Mouse (Mus musculus): ENCODE results near the gene Fam185a. TPM values are rescaled to one million over a fixed set of nuclear protein-coding genes. Genes with fewer than 3 reads are reported as not detected.

The Fam185a gene
- polyA plus RNA-seq, 1 experiment from 2014 or later, result 1.7 TPM

- H3K27ac ChIP-seq (ENCODE audit: low read length), result no peak overlapping the region
- no peak overlapping the region for H3K9ac ChIP-seq (replicated peaks; ENCODE audit: low read depth)
- no peaks in the 10 kb centered on the region for H3K36me3 ChIP-seq (ENCODE audit: insufficient read depth, low read length)
- no peaks in the 10 kb centered on the region for H3K4me1 ChIP-seq (ENCODE audit: insufficient read depth, low read depth, low read length)
- DNase-seq (ENCODE audit: low spot score) (no peak), ATAC-seq (no peak)
- no peak overlapping the region for H3K4me3 ChIP-seq (ENCODE audit: low read depth, low read length)
- TF ChIP-seq EP300 (IDR thresholded peaks at IDR 0.05), result no peak
- no peak for TF ChIP-seq CTCF (IDR thresholded peaks at IDR 0.05)
- H3K27me3 ChIP-seq (replicated peaks; ENCODE audit: insufficient read depth, low read length), result no peaks in the 10 kb centered on the region
- no peaks in the 10 kb centered on the region for H3K9me3 ChIP-seq (ENCODE audit: low read length)
- H3K4me2 ChIP-seq (replicated peaks; ENCODE audit: low read depth, low read length), result no peak overlapping the region
- WGBS, result 54% methylated on average over 3 of the region's 3 CpGs
These were observed 70.0 kb downstream of the Fam185a start for GRCm38 (mm10) chr5:21494781-21495180.

- no peak for ATAC-seq
- no peaks in the 10 kb centered on the region for H3K4me1 ChIP-seq (ENCODE audit: insufficient read depth, low read depth, low read length)
- no peak for DNase-seq (ENCODE audit: low spot score)
- H3K9me3 ChIP-seq (ENCODE audit: low read length), result no peaks in the 10 kb centered on the region
- TF ChIP-seq CTCF (IDR thresholded peaks at IDR 0.05), result no peak
- no peak for TF ChIP-seq EP300 (IDR thresholded peaks at IDR 0.05)
- H3K27ac ChIP-seq (ENCODE audit: low read length), result no peak overlapping the region
- WGBS, result 58% methylated on average over 6 of the region's 6 CpGs
- H3K4me2 ChIP-seq (replicated peaks; ENCODE audit: low read depth, low read length), result no peak overlapping the region
- no peak overlapping the region for H3K9ac ChIP-seq (replicated peaks; ENCODE audit: low read depth)
- no peak overlapping the region for H3K4me3 ChIP-seq (ENCODE audit: low read depth, low read length)
- no peaks in the 10 kb centered on the region for H3K36me3 ChIP-seq (ENCODE audit: insufficient read depth, low read length)
- H3K27me3 ChIP-seq (replicated peaks; ENCODE audit: insufficient read depth, low read length), result no peaks in the 10 kb centered on the region
These were observed 71.6 kb downstream of the Fam185a start for GRCm38 (mm10) chr5:21496321-21496720.

GRCm38 (mm10) chr5:21496881-21497280 lies 72.1 kb downstream of the Fam185a start:
- H3K9me3 ChIP-seq (ENCODE audit: low read length), result no peaks in the 10 kb centered on the region
- no peak overlapping the region for H3K4me3 ChIP-seq (ENCODE audit: low read depth, low read length)
- TF ChIP-seq EP300 (IDR thresholded peaks at IDR 0.05) (no peak), CTCF (IDR thresholded peaks at IDR 0.05) (no peak)
- no peaks in the 10 kb centered on the region for H3K36me3 ChIP-seq (ENCODE audit: insufficient read depth, low read length)
- ATAC-seq, result no peak
- DNase-seq (ENCODE audit: low spot score), result no peak
- H3K4me1 ChIP-seq (ENCODE audit: insufficient read depth, low read depth, low read length), result no peaks in the 10 kb centered on the region
- no peak overlapping the region for H3K27ac ChIP-seq (ENCODE audit: low read length)
- no peak overlapping the region for H3K4me2 ChIP-seq (replicated peaks; ENCODE audit: low read depth, low read length)
- no peaks in the 10 kb centered on the region for H3K27me3 ChIP-seq (replicated peaks; ENCODE audit: insufficient read depth, low read length)
- WGBS, result 59% methylated on average over 3 of the region's 3 CpGs
- H3K9ac ChIP-seq (replicated peaks; ENCODE audit: low read depth), result no peak overlapping the region

GRCm38 (mm10) chr5:21498490-21498889 lies 73.7 kb downstream of the Fam185a start:
- TF ChIP-seq CTCF (IDR thresholded peaks at IDR 0.05) (no peak), EP300 (IDR thresholded peaks at IDR 0.05) (no peak)
- no peak overlapping the region for H3K9ac ChIP-seq (replicated peaks; ENCODE audit: low read depth)
- 87% methylated on average over 2 of the region's 2 CpGs for WGBS
- H3K27ac ChIP-seq (ENCODE audit: low read length), result no peak overlapping the region
- no peaks in the 10 kb centered on the region for H3K9me3 ChIP-seq (ENCODE audit: low read length)
- H3K4me3 ChIP-seq (ENCODE audit: low read depth, low read length), result no peak overlapping the region
- no peaks in the 10 kb centered on the region for H3K27me3 ChIP-seq (replicated peaks; ENCODE audit: insufficient read depth, low read length)
- ATAC-seq, result no peak
- DNase-seq (ENCODE audit: low spot score), result no peak
- no peaks in the 10 kb centered on the region for H3K36me3 ChIP-seq (ENCODE audit: insufficient read depth, low read length)
- no peaks in the 10 kb centered on the region for H3K4me1 ChIP-seq (ENCODE audit: insufficient read depth, low read depth, low read length)
- H3K4me2 ChIP-seq (replicated peaks; ENCODE audit: low read depth, low read length), result no peak overlapping the region

GRCm38 (mm10) chr5:21498925-21499324 lies 74.2 kb downstream of the Fam185a start:
- TF ChIP-seq EP300 (IDR thresholded peaks at IDR 0.05) (no peak), CTCF (IDR thresholded peaks at IDR 0.05) (no peak)
- Histone ChIP-seq H3K4me2 (replicated peaks; ENCODE audit: low read depth, low read length) (no peak overlapping the region), H3K27me3 (replicated peaks; ENCODE audit: insufficient read depth, low read length) (no peaks in the 10 kb centered on the region), H3K36me3 (ENCODE audit: insufficient read depth, low read length) (no peaks in the 10 kb centered on the region), H3K27ac (ENCODE audit: low read length) (no peak overlapping the region), H3K9ac (replicated peaks; ENCODE audit: low read depth) (no peak overlapping the region), H3K4me3 (ENCODE audit: low read depth, low read length) (no peak overlapping the region), H3K4me1 (ENCODE audit: insufficient read depth, low read depth, low read length) (no peaks in the 10 kb centered on the region), H3K9me3 (ENCODE audit: low read length) (no peaks in the 10 kb centered on the region)
- WGBS, result 75% methylated on average over 11 of the region's 11 CpGs
- no peak for ATAC-seq
- DNase-seq (ENCODE audit: low spot score), result no peak

- WGBS, result 51% methylated on average over 10 of the region's 10 CpGs
- Histone ChIP-seq H3K4me3 (ENCODE audit: low read depth, low read length) (no peak overlapping the region), H3K9ac (replicated peaks; ENCODE audit: low read depth) (no peak overlapping the region), H3K36me3 (ENCODE audit: insufficient read depth, low read length) (no peaks in the 10 kb centered on the region), H3K4me1 (ENCODE audit: insufficient read depth, low read depth, low read length) (no peaks in the 10 kb centered on the region), H3K4me2 (replicated peaks; ENCODE audit: low read depth, low read length) (no peak overlapping the region), H3K27ac (ENCODE audit: low read length) (no peak overlapping the region), H3K9me3 (ENCODE audit: low read length) (no peaks in the 10 kb centered on the region), H3K27me3 (replicated peaks; ENCODE audit: insufficient read depth, low read length) (no peaks in the 10 kb centered on the region)
- DNase-seq (ENCODE audit: low spot score) (no peak), ATAC-seq (no peak)
- TF ChIP-seq EP300 (IDR thresholded peaks at IDR 0.05) (no peak), CTCF (IDR thresholded peaks at IDR 0.05) (no peak)
These were observed 75.4 kb downstream of the Fam185a start for GRCm38 (mm10) chr5:21500133-21500532.

- WGBS, result 86% methylated on average over 2 of the region's 2 CpGs
- DNase-seq (ENCODE audit: low spot score), result no peak
- TF ChIP-seq CTCF (IDR thresholded peaks at IDR 0.05) (no peak), EP300 (IDR thresholded peaks at IDR 0.05) (no peak)
These were observed 76.2 kb downstream of the Fam185a start for GRCm38 (mm10) chr5:21500941-21501340.

More at GRCm38 (mm10) chr5:21500941-21501340, 76.2 kb downstream of the Fam185a start:
- no peak overlapping the region for H3K4me3 ChIP-seq (ENCODE audit: low read depth, low read length)
- no peak overlapping the region for H3K4me2 ChIP-seq (replicated peaks; ENCODE audit: low read depth, low read length)
- H3K4me1 ChIP-seq (ENCODE audit: insufficient read depth, low read depth, low read length), result no peaks in the 10 kb centered on the region
- no peaks in the 10 kb centered on the region for H3K27me3 ChIP-seq (replicated peaks; ENCODE audit: insufficient read depth, low read length)
- no peak overlapping the region for H3K9ac ChIP-seq (replicated peaks; ENCODE audit: low read depth)
- no peaks in the 10 kb centered on the region for H3K36me3 ChIP-seq (ENCODE audit: insufficient read depth, low read length)
- H3K9me3 ChIP-seq (ENCODE audit: low read length), result no peaks in the 10 kb centered on the region
- no peak overlapping the region for H3K27ac ChIP-seq (ENCODE audit: low read length)
- no peak for ATAC-seq

Measured in lung, postnatal 0 days (tissue).